Mouse (Mus musculus): ENCODE results near the gene BC049715.
"Not testable (repeated sequence)": the region's sequence is repeated elsewhere in the genome, so short reads cannot be mapped to it uniquely, and the experiment has no call there.

Gene BC049715

DNA sequence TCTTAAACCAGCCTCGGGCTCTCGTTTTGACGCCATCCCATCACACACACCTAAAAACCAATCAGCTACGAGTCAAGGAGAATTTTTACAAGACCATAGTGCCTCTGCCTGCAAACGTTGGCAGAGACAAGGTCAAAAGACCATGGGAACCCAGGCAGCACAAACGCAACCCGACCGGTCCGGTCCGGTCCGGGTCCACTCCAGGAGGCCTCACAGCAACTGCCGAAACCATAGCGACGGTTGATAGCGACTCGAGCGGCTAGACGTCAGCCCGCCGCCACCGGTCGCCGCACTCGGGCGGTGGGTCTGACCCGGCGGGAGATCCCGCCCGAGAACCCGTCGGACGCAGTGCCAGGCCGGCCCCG is at the start of gene BC049715:
TSS of gene BC049715 (plus strand) at position 111 of the 365 bp plus-strand sequence.
- no peak for DNase-seq (ENCODE audit: low spot score)

DNA sequence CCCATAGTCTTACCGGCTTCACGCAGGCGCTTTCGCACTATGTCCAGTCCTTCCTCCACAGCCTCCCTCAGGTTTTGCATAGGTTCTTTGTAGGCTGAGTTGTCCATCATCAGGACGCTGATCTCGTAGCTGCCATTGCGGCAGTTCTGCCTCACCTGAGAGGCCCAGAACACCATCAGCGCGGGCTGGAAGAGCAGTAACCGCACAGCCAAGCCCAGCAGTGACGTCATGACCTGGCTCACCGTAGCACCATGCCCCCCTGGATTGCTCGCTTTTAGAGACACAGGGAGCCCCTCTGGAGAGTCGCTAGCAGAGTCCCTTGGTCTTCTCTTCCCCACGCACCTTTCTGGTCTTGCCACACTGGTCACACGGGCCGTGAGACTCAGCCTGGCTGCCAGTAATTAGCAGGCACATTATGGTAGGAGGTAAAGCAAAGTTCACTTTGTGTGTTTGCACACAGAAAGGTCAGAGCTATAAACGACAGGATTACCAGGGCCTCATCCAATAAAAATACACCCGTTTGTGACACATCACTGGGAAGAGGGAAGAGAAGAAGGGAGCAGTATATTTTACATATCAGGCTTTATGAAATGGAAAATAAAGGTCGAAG is 45.9 kb upstream of the BC049715 start, which contains the start of gene Gucy2c:
TSS of gene Gucy2c (minus strand) at position 389 of the 610 bp plus-strand sequence.
- no peak for DNase-seq (ENCODE audit: low spot score)

DNA sequence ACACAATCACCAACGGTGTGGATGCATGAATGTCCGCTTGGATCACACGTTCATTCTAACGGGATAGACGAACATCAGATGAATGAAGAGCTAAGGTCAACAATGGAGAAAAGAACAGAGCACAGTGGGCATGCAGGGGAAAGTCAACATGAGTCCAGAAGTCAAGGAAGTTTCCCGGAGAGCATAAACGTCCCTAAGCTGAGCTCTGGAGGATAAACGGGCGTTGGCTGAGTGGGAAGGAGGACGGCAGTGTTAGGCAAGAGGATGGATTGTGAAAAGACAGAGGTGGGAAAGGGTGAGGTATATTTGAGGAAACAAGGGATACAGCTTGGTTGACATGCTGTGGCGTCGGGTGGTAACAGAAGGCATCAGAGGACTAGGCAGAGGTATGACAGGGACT is 45.3 kb upstream of the BC049715 start:
- DNase-seq (ENCODE audit: low spot score), result no peak

DNA sequence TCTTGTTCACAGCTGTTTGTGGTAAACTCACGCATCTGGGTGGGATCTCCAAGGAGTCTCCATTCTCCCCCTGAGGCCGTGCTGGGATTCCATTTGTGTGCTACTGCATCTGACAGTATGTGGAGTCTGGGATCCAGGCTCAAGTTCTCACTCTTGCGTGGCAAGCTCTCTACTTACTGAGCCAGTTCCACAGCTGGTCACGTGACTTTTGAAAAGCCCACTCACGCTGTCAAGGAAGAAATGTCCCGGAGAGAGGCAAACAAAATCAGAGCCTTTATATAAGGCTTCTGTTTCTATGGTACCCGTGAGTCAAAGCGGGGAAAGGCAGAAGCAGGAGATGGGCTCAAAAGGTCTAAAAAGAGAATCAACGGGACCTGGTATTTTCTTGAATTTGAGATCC is 44.7 kb upstream of the BC049715 start:
- DNase-seq (ENCODE audit: low spot score), result no peak

DNA sequence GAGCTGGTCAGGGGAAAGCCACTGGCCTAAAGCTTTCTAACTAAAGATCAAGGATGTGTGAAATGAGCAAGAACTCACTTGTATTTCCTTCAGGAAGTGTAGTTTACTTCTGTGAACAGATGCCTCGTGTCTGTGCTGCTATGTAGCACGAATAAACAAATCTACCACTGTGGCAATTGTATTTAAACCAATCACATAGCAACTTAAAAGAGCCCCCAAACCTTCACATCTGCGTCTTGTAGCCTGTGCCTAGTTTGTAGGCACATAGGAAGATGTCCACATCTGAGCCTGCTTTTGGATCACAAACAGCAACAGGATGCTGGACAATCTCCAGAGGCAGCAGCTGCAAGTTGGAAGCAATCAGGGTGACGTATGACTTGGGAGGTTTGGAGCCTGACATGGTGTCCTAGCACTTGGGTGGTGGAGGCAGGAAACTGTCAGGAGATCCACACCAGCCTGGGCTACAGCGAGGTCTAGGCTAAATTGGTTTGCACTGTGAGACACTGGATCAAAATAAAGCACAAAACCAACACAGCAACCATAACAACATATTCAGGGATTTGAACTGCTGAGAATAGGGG is 37.9 kb upstream of the BC049715 start:
- DNase-seq (ENCODE audit: low spot score), result peak; percentile 57

DNA sequence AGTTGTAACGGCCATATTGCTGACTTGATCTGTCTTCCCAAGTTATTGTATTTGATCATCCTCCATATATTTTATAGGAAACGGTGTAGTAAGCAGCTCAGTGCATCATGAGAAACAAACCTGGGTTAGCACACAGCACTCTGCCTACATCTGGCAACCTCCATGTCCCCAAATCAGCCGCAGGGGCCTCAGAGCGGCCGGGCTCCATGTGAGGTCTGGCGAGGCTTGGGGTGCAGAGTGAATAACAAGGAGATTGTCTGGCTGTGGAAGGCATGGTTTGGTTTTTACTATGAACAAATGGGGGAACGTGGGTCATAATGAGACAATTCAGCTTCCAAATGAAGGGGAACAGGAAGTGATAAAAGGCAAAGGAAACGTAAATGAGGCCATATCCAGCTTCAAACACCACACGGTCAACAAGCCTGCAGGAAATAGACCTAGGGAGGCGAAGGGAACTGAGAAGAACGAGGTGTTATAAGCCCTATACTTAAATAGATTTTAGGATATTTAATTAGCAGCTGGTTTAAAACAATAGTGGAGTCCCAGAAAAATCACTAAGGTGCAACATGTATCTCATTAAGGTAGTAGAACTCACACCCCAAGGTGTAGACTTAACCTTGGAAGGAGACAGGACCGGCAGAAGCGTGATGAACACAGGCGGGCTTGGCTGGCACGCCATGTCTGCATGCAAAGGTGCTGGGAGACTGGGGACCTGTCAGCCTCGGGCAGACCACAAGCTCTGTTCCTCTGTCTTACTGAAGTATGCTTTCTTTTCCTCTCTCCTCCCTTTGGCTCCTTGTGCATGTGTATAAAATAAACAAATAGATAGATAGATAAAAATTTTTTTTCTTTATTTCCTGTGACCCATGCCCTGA is 34.3 kb upstream of the BC049715 start:
- DNase-seq (ENCODE audit: low spot score), result no peak

DNA sequence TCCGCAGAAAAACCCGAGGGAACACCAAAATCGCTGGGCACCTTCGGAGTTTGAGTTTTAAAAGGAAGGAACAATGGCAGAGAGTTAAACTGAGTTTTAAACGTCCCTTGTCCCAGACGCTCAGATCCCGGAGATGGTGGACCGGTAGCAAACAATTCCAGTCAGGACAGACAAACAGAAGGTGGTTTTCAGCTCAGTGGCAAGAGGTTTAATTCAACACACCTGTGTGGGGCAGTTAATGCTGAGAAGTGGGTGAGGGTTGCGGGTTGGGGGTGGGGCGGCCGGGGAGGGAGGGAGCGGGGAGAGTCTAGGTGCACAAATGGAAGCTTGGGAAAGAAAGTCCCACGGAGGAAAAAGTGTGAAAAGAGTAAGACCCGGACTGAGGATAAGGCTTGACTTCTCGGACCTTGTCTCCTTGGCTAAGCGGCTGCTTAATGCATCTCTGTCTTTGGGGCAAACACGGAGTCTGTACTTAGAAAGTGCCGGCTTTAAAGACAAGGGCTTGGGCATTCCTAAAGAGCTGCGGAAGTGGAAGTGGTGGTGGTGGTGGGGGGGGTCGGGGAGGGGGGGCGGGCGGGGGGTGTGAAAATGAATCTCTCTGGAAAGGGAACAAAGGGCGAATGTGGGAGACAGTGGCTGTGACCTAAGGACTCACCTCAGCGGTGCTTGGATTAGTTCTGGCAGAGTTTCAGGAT is 33.4 kb upstream of the BC049715 start:
- no peak for DNase-seq (ENCODE audit: low spot score)

DNA sequence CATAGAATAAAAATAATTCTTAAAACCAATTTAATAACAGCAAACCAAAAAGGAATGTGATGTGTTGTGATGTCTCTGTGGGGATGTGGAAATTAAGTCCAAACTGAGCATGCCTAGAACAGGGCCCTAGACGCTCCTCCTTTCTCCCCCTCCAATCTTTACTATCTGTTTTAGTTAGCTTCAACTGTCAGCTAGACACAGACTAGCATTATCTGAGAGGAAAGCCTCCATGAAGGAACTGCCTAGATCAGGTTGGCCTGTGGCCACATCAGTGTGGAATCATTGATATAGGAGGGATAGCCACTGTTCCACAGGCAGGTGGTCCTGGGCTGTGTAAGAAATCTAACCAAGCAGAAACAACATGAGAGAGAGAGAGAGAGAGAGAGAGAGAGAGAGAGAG is 32.3 kb upstream of the BC049715 start:
- no peak for DNase-seq (ENCODE audit: low spot score)

DNA sequence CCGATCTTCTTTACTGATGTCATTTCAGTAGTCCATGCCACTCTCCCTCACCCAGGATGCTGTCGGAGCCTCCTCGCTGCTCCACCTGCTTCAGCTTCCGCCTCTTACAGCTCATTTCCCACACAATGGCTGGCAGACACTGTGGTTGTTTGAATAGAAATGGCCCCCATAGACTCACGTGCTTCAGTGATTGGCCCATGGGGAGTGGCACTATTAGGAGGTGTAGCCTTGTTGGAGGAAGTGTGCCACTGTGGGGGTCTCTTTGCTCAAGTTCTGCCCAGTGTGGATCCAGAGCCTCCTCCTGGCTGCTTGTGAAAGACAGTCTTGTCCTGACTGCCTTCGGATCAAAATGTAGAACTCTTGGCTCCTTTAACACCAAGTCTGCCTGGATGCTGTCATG is 31.6 kb upstream of the BC049715 start:
- no peak for DNase-seq (ENCODE audit: low spot score)

DNA sequence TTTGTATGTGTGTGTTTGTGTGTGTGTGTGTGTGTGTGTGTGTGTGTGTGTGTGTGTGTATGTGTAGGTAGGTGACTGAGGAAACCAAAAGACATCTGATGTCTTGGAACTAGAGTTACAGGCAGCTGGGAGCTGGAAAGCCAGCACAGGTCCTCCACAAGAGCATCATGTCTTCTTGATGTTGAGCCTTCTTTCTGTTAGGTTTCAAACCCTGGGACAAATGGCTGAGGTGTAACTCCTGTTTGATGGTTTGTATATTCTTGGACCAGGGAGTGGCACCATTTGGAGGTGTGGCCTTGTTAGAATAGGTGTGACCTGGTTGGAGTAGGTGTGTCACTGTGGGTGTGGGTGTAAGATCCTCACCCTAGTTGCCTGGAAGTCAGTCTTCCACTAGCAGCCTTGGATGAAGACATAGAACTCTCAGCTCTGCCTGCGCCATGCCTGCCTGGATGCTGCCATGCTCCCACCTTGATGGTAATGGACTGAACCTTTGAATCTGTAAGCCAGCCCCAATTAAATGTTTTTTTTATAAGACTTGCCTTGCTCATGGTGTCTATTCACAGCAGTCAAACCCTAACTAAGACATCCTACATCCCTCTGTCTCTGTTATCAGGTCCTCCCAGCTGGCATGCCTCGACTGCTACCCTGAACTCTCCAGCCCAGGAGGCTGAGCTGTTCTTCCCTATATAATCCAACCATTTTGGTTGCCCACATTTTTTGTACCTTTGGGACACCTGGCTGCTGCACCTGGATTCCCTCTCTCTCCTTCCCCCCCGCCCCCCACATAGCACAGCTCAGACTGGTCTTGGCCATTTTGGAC is 29.3 kb upstream of the BC049715 start:
- DNase-seq (ENCODE audit: low spot score), result not testable (repeated sequence)

DNA sequence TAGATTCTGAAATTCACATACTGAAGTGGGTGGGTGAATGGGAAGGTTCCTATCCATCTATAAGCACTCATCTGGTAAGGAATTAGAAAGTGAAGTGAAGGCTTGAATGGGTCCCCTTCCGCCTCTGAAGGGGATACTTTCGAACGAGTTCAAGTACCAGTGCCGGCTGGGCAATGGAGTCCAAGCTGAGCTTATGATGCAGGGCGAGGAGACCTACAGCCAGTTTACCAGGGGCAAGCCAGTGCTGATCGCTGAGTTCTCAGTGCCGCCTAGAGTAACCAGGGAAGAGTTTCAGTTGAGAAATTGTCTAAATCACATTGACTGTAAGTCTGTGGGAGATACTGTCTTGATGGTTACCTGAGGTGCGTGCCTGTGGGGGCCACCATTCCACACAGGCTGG is 26.7 kb upstream of the BC049715 start:
- no peak for DNase-seq (ENCODE audit: low spot score)

DNA sequence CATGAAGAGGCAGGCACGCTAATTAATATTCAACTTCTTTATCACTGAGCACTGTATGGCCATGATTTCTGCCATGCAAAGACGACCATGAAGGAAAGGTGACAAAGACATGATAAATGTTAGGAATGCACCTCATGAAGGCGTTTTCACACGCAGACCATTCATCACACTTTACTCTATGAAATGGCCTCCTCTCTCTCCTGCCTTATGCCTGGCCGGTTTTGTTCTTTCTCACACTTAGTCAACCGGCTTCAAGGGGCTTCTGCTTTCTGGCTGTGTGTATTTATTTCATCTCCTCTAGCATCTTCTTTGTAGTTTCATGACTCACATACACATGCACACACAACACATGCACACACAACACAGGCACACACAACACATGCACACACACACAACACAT is 26.2 kb upstream of the BC049715 start:
- DNase-seq (ENCODE audit: low spot score), result no peak

DNA sequence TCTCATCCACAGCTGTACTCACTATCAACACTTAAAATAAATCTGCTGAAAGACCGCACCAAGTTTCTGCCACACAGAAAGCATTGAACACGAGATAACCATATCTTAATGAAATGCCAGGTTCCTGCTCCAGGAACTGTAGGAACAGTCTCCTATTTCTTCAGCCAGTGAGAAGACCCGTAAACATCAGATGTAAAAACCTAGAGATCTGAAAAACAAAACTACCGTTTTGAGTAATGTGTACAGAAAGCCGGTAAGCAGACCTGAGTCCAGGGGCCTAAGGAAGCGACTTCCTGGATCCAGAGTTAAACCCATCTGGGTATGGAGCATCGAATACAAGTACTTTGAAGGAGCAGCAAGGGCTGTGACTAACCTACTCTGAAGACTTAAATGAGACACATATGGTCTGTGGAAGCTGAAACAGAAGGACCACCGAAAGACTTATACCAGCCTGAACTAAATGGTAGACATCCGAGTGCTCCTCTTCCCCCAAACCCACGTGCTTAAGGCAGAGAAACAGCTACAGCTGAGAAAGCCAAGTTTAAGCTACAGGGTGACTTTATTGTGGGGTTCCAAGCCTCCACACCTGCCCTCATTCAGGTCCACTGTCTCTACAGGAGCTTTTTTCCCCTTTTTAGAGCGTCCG is 24.2 kb upstream of the BC049715 start:
- no peak for DNase-seq (ENCODE audit: low spot score)

DNA sequence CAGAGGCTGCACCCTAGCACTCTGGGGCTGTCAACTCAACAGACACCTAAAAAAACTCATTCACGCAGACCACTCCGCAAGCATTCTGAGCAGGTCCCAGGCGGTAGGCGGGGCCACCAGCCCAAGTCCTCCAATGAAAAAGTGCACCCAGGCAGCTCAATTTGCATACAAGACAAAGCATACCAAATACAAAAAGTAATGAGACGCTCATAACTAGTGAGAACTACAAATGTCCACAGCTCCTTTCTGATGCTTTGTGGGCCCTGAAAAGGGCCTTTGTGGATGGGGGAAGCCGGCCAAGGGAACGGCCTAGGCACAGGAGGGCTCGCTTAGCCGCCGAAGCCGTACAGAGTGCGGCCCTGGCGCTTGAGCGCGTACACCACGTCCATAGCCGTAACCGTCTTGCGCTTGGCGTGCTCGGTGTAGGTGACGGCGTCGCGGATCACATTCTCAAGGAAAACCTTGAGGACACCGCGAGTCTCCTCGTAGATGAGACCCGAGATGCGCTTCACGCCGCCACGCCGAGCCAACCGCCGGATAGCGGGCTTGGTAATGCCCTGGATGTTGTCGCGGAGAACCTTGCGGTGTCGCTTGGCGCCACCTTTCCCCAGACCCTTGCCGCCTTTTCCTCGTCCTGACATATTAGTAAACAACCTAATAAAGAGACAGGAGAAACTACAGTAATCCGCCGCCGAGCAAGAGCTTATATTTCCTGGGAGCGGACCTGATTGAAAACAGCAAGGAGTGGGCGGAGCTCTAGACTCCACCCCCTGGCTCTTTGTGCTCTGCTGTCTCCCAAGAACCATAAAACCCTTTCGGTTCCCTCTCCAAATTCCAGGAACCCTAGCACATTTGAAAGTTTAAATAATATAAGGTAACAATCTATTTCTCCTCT is 23.4 kb upstream of the BC049715 start, which contains the start of gene Hist4h4:
TSS of gene Hist4h4 (minus strand) at position 677 of the 895 bp plus-strand sequence.
- peak; percentile 96 for DNase-seq (ENCODE audit: low spot score)

DNA sequence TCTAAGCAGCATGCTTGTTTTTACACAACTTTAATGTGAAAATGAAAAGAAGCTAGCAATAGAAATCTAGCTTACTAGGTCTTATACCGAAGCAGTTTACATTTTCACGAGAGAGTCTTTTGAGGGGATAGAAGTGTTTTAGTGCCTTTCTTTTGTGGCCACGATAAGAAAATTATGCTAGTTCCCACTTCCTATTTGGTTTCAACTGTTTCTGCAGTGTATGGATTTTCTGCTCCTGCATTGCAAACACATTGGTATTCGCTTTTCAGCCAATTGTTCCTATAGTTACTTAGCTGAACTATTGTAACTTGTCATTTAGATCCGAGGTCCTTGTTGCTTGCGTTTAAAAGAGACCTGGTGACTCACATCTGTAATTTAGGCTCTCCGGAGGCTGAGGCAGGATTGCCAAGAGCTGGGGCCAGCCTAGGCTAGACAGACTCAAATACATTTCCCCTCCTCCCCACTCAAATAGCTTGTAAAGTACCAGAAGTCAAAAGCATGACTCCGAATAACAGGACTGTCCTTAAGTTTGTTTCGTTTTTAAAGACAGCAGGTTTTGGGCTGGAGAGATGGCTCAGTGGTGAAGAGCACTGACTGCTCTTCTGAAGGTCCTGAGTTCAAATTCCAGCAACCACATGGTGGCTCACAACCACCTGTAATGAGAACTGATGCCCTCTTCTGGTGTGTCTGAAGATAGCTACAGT is 22.6 kb upstream of the BC049715 start:
- DNase-seq (ENCODE audit: low spot score), result no peak

DNA sequence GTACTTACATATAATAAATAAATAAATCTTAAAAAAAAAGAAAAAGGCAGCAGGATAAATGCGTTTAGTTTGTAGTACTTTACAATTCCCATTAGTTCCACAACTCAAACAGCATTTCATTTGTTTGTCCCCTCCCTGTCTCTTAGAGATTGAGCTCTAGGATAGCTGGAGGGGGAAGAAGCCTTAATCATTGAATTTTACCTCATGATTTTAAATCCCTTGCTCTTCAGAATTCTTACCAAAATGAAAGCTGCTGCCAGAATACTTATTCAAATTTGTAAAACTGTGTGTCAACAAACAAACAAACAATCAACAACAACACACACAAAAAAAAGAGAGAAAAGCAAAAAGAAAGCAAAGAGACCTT is 22.0 kb upstream of the BC049715 start:
- no peak for DNase-seq (ENCODE audit: low spot score)

DNA sequence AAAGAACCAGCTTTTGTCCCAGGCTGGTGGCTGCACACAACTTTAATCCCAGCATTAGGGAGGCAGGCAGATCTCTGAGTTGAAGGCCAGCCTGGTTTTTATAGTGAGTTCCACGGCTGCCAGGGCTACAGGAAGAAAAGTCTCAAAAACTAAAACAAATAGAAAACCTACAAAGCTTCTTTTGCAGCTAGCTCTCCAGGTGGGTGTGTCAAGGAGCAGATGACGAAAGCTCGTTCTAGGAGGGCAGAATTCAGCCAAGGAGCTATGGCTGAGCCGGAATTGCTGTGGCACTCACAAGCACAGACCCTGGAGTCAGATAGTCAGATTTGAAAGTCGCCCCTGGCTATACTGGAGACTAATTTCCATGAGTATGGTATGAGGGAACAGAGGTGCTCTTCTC is 20.6 kb upstream of the BC049715 start:
- DNase-seq (ENCODE audit: low spot score), result no peak

DNA sequence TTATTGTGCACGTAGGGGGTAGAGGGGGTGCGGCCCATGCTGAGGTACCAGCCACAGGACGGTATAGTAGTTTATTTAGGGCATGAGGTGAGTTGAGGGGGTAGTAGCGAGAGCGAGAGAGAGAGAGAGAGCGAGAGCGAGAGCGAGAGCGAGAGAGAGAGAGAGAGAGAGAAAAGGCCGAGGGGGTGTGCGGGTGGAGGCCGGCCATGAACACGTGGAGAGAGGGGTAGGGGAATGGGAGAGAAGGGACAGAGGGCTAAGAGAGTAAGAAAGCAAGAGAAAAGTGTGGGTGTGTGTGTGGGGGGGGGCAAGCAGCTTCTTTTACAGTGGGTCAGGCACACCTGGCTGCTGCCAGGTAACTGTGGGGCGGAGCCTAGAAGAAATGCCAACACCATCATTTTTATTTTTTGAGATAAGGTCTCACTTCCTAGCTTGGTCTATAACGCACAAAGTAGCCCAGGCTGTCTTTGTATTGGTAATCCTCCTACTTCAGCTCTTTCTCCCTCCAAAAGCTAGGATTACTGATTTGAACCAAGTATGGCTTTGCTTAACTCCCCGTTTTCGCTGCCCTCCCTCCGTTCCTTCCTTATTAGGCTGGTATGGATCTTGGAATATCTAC is 19.9 kb upstream of the BC049715 start:
- DNase-seq (ENCODE audit: low spot score), result no peak

DNA sequence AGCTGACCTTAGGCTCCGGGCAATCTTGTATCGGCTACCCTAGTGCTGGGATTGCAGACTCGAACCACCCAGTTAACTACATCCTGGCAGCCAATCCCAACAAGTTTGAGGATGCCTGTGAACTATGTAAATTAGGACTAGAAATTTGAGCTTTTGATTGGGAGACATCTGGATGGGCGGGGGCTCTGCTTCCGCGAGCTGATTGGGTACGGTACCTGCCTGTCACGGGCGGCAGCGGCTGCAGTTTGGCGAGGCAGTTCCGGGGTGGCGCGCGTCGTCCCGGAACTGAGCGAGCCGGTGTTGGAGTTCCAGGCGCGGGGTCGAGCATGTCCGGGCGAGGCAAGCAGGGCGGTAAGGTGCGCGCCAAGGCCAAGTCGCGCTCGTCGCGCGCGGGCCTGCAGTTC is 19.4 kb upstream of the BC049715 start, which contains the start of gene H2afj:
TSS of gene H2afj (plus strand) at position 231 of the 404 bp plus-strand sequence.
- peak; percentile 98 for DNase-seq (ENCODE audit: low spot score)

Measured in urinary bladder, postnatal 14 days (tissue).